Mouse (Mus musculus) limb, embryonic 15.5 days (tissue): ENCODE measurements around the gene Bmpr1a. TPM values are rescaled to one million over a fixed set of nuclear protein-coding genes. Genes with fewer than 3 reads are reported as not detected.
A peak's percentile ranks its signal among the peaks of the same experiment; 100 is the strongest.

Experiments used
- ATAC-seq: fragments of 200-750 bp; cut with Nextera tagmentation; 2 replicates; pipeline ENCODE4 v1.8.0; 2017; ENCODE audit warnings: low read depth, moderate TSS enrichment; ENCODE audit not compliant: insufficient number of reproducible peaks, low FRiP score, low TSS enrichment
- H3K27ac ChIP-seq: fragments of 300-500 bp; sonication (generic); 2 replicates; pipeline ENCODE4 v1.5.1; 2015; ENCODE audit warnings: moderate library complexity, mild to moderate bottlenecking, inconsistent platforms
- H3K27me3 ChIP-seq: fragments of 300-500 bp; sonication (generic); 2 replicates; pipeline ENCODE4 v1.6.1; 2015; ENCODE audit warnings: inconsistent platforms
- H3K36me3 ChIP-seq: fragments of 300-500 bp; sonication (generic); 2 replicates; pipeline ENCODE4 v1.6.1; 2015; ENCODE audit warnings: inconsistent platforms
- H3K4me1 ChIP-seq: fragments of 300-500 bp; sonication (generic); 2 replicates; pipeline ENCODE4 v1.6.1; 2015; ENCODE audit warnings: inconsistent platforms
- H3K4me2 ChIP-seq: fragments of 300-500 bp; sonication (generic); 2 replicates; pipeline ENCODE4 v1.6.1; 2015; ENCODE audit warnings: mild to moderate bottlenecking, inconsistent platforms
- H3K4me3 ChIP-seq: fragments of 300-500 bp; sonication (generic); 2 replicates; pipeline ENCODE4 v1.5.1; 2015; ENCODE audit warnings: mild to moderate bottlenecking, inconsistent platforms
- H3K9ac ChIP-seq: fragments of 300-500 bp; sonication (generic); 2 replicates; pipeline ENCODE4 v1.6.1; 2015; ENCODE audit warnings: inconsistent platforms
- H3K9me3 ChIP-seq: fragments of 300-500 bp; sonication (generic); 2 replicates; pipeline ENCODE4 v1.6.1; 2016; ENCODE audit warnings: inconsistent platforms
- WGBS: fragments of 180-500 bp; shearing (Covaris S2); methylation state at CpG from one replicate; pipeline ENCODE4 v1.1.7; 2015; 5-methylcytosine and 5-hydroxymethylcytosine counted together
- polyA plus RNA-seq: library from polyadenylated mRNA; unstranded; fragments of >200 nt; fragmentation: Nextera tagmentation; extraction: Ambion mirVana; gene quantifications from 2 replicates; pipeline ENCODE4 v1.2.1, GENCODE M21; 2015

Bmpr1a gene
- polyA plus RNA-seq, 1 experiment from 2014 or later = 54.8 TPM

DNA sequence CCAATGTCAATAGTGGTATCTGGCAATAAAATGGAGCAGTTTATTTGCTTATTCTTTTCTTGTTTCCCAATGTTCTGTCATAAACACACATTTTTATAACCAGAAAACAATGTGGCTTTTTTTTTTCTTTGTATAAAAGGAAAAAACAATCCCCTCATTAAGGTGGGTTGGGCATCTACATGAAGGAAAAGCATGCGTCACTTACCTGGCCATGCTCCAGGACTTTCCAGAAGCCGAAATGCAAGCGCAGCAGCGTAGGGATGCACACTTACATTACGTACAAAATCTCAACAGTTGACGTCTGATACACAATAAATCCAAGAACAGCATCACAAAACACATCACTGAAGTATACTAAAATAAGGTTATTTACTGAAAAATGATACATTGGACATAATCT, 92.4 kb downstream of the Bmpr1a start:
- no peak overlapping the region for H3K4me2 ChIP-seq
- peaks cover 67% of the 10 kb centered on the region for H3K36me3 ChIP-seq
- H3K4me3 ChIP-seq = no peak overlapping the region
- no peak for ATAC-seq
- no peaks in the 10 kb centered on the region for H3K27me3 ChIP-seq
- no peaks in the 10 kb centered on the region for H3K9me3 ChIP-seq
- H3K4me1 ChIP-seq = no peaks in the 10 kb centered on the region
- no peak overlapping the region for H3K27ac ChIP-seq
- H3K9ac ChIP-seq = no peak overlapping the region
- WGBS = 95% methylated on average over 6 of the region's 6 CpGs

DNA sequence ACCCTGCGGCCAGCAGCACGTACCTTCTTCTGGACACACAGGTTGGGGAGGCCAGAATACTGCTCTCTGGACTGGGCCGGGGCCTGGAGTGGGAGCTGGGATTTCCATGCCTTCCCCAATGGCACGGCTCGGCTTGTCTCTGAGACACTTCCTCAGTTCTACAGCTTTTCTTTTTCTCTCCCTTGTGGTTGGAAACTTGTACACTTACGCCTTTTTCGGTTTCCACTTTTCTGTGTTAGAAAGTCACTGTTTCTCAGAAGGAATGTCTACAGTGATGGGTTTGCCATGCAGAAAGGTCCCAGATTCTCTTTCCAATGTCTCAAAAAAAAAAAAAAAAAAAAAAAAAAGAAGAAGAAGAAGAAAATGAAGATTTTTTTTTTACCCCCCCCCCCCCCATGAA, 99.7 kb downstream of the Bmpr1a start:
- Histone ChIP-seq H3K36me3 (peaks cover 70% of the 10 kb centered on the region), H3K9me3 (no peaks in the 10 kb centered on the region), H3K9ac (no peak overlapping the region), H3K27me3 (no peaks in the 10 kb centered on the region), H3K4me2 (no peak overlapping the region), H3K27ac (no peak overlapping the region), H3K4me3 (no peak overlapping the region), H3K4me1 (no peaks in the 10 kb centered on the region)
- WGBS = 92% methylated on average over 7 of the region's 7 CpGs
- ATAC-seq = no peak

DNA sequence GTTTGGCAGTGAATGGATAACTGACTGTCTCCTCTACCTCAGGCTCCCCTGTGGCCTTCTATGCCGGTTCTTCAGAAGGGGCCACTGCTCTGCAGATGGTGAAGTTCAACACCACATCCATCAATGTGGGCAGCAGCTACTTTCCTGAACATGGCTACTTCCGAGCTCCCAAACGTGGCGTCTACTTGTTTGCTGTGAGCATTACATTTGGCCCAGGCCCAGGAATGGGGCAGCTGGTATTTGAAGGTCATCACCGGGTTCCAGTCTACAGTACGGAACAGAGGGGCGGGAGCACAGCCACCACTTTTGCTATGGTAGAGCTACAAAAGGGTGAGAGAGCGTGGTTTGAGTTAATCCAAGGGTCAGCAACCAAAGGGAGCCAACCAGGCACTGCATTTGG, 100.3 kb downstream of the Bmpr1a start:
- Histone ChIP-seq H3K4me1 (no peaks in the 10 kb centered on the region), H3K4me2 (no peak overlapping the region), H3K27me3 (no peaks in the 10 kb centered on the region), H3K9ac (no peak overlapping the region), H3K4me3 (no peak overlapping the region), H3K36me3 (peaks cover 72% of the 10 kb centered on the region), H3K27ac (no peak overlapping the region), H3K9me3 (no peaks in the 10 kb centered on the region)
- WGBS = 87% methylated on average over 8 of the region's 8 CpGs
- no peak for ATAC-seq

DNA sequence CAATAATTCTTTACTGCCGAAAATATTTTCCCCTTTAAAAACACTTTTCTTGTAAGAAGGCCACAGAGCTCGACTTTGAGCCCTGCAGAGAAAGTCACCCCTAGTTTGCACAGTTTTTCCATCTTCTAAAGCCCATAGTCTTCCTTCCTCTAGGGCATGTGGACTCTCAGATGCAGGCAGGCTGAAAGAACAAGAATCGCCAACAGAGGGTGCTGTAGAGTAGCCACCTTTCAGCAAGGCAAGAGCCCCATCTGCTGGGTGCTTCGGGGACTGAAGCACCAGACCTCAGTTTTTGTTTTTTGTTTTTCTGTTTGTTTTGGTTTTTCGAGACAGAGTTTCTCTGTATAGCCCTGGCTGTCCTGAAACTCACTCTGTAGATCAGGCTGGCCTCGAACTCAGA, 102.0 kb downstream of the Bmpr1a start:
- Histone ChIP-seq H3K36me3 (peaks cover 60% of the 10 kb centered on the region), H3K4me1 (no peaks in the 10 kb centered on the region), H3K27me3 (no peaks in the 10 kb centered on the region), H3K4me2 (no peak overlapping the region), H3K27ac (no peak overlapping the region), H3K9me3 (no peaks in the 10 kb centered on the region), H3K9ac (no peak overlapping the region), H3K4me3 (no peak overlapping the region)
- WGBS = 46% methylated on average over 6 of the region's 6 CpGs
- no peak for ATAC-seq

DNA sequence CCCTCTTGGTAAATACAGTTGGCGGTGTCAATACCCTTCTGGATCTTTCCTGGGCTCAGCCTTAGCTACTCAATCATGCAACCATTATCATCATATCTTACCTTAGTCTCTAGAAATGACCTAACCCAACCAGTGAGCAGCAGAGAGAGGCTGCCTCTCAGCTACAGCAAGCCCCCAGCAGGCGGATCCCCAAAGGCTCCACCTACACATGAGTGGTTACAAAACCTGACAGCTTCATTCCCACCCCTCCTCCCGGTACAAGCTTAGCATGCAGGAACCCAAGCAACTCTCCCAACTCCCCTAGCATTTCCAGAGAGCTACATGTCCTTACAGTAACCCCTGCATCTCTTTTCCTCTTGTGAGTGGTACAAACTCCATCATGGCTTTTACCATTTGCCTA, 103.1 kb downstream of the Bmpr1a start:
- ATAC-seq = no peak
- 92% methylated on average over 3 of the region's 3 CpGs for WGBS
- H3K9ac ChIP-seq = no peak overlapping the region
- H3K4me1 ChIP-seq = no peaks in the 10 kb centered on the region
- H3K4me3 ChIP-seq = no peak overlapping the region
- H3K27ac ChIP-seq = no peak overlapping the region
- no peaks in the 10 kb centered on the region for H3K9me3 ChIP-seq
- H3K27me3 ChIP-seq = no peaks in the 10 kb centered on the region
- no peak overlapping the region for H3K4me2 ChIP-seq
- peaks cover 55% of the 10 kb centered on the region for H3K36me3 ChIP-seq

DNA sequence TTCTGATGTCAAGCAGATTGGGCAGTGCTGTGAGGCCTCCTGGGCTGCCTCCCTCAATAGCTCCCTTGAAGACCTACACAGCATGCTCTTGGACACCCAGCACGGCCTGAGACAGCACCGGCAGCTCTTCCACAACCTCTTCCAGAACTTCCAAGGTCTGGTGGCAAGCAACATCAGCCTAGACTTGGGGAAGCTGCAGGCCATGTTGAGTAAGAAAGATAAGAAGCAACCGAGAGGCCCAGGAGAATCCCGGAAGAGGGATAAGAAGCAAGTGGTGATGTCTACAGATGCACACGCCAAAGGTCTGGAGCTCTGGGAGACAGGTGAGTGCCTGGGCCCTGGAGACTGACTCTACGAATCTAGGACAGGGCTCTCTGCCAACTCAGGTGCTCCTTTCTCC, 103.8 kb downstream of the Bmpr1a start:
- no peaks in the 10 kb centered on the region for H3K9me3 ChIP-seq
- H3K4me2 ChIP-seq = no peak overlapping the region
- no peak for ATAC-seq
- no peaks in the 10 kb centered on the region for H3K4me1 ChIP-seq
- H3K27me3 ChIP-seq = no peaks in the 10 kb centered on the region
- no peak overlapping the region for H3K27ac ChIP-seq
- H3K4me3 ChIP-seq = no peak overlapping the region
- H3K36me3 ChIP-seq = peaks cover 48% of the 10 kb centered on the region
- H3K9ac ChIP-seq = no peak overlapping the region
- 94% methylated on average over 6 of the region's 6 CpGs for WGBS

DNA sequence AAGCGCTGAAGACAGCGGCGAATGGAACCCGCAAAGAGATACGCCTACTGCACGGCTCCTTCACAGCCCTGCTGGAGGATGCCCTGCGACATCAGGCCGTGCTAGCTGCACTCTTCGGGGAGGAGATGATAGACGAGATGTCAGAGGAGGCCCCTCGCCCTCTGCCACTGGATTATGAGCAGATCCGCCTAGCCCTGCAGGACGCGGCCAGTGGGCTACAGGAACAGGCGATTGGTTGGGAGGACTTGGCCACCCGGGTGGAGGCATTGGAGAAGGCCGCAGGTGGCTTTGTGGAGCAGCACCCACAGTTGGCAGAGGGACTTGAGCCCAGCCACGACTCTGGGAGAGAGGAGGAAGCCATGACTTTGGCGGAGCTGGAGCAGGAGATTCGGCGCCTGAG, 104.2 kb downstream of the Bmpr1a start:
- Histone ChIP-seq H3K27me3 (no peaks in the 10 kb centered on the region), H3K4me1 (no peaks in the 10 kb centered on the region), H3K4me2 (no peak overlapping the region), H3K27ac (no peak overlapping the region), H3K9me3 (no peaks in the 10 kb centered on the region), H3K4me3 (no peak overlapping the region), H3K9ac (no peak overlapping the region), H3K36me3 (peaks cover 45% of the 10 kb centered on the region)
- no peak for ATAC-seq
- 91% methylated on average over 21 of the region's 21 CpGs for WGBS

DNA sequence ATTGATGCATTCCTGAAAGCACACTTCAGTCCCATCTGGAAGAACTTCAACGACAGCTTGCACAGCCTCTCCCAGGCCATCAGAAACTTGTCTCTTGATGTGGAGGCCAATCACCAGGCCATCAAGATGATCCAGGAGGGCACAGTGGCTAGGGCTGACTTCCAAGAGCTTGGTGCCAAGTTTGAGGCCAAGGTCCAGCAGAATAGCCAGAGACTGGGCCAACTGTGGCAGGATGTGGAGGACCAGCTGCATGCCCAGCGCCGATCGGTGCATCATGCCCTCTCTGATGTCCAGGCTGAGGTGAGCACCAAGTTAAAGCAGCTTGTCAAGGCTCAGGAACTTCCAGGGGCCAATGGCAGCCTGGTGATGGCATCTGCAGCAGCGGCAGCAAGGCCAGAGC, 105.3 kb downstream of the Bmpr1a start:
- Histone ChIP-seq H3K9me3 (no peaks in the 10 kb centered on the region), H3K4me3 (no peak overlapping the region), H3K9ac (no peak overlapping the region), H3K36me3 (peaks cover 39% of the 10 kb centered on the region), H3K27me3 (no peaks in the 10 kb centered on the region), H3K4me2 (no peak overlapping the region), H3K27ac (no peak overlapping the region), H3K4me1 (no peaks in the 10 kb centered on the region)
- 86% methylated on average over 5 of the region's 5 CpGs for WGBS
- no peak for ATAC-seq

DNA sequence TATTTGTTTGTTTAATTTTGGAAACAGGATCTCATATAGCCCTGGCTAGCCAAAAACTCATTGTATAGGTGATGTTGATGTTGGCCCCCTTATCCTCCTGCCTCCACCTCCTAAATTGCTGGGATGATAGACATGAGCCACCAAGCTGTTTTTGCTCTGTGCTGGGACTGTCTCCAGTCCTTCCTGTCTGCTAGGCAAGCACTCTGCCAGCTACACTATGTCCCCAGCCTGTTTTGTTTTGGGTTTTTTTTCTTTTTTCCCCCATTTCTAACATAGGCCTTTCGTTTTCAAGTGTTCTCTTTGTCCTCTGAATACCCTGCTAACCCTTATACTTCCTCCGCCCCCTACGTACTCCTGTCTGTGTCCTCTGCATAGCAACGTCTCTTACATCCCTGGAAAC, 109.8 kb downstream of the Bmpr1a start:
- Histone ChIP-seq H3K4me2 (no peak overlapping the region), H3K4me3 (no peak overlapping the region), H3K9me3 (no peaks in the 10 kb centered on the region), H3K27ac (no peak overlapping the region), H3K9ac (no peak overlapping the region), H3K4me1 (no peaks in the 10 kb centered on the region), H3K36me3 (0 out of 2 replicates have a peak, but pooled peaks cover 6% of the 10 kb centered on the region), H3K27me3 (no peaks in the 10 kb centered on the region)
- 85% methylated on average over 4 of the region's 4 CpGs for WGBS
- ATAC-seq = no peak

DNA sequence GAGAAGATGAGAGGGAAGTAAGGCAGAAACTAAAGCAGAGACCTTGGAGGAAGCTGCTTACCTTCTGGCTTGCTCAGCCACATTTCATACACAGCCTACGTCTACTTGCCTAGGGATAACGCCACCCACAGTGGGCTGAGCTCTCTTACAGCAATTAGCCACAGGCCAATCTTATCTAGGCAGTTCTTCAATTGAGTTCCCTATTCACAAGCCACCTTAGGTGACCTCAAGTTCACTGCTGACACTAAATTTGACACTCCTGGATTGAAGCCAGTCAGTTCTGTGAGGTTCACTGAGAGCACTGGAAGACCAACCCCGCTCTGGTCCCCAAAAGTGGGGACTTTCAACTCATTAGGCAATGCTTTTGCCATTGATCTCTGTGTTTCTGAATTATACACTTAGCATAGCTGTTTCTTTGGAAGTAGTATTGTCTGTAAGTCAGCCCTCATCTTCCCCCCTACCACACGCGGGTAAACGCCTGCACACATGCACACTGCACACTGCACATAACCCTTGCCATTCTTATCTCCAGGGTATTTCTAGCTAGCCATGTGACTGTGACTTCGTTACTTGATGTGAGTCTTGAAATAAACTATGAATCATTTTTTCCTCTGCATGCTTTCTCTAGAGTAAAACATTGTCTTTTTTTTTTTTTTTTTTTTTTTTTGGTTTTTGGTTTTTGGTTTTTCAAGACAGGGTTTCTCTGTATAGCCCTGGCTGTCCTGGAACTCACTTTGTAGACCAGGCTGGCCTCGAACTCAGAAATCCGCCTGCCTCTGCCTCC, 120.0 kb downstream of the Bmpr1a start:
- Histone ChIP-seq H3K4me2 (no peak overlapping the region), H3K36me3 (no peaks in the 10 kb centered on the region), H3K27ac (no peak overlapping the region), H3K9ac (no peak overlapping the region), H3K4me3 (no peak overlapping the region), H3K4me1 (peaks cover 12% of the 10 kb centered on the region), H3K27me3 (no peaks in the 10 kb centered on the region), H3K9me3 (no peaks in the 10 kb centered on the region)
- 93% methylated on average over 9 of the region's 9 CpGs for WGBS
- ATAC-seq = no peak

DNA sequence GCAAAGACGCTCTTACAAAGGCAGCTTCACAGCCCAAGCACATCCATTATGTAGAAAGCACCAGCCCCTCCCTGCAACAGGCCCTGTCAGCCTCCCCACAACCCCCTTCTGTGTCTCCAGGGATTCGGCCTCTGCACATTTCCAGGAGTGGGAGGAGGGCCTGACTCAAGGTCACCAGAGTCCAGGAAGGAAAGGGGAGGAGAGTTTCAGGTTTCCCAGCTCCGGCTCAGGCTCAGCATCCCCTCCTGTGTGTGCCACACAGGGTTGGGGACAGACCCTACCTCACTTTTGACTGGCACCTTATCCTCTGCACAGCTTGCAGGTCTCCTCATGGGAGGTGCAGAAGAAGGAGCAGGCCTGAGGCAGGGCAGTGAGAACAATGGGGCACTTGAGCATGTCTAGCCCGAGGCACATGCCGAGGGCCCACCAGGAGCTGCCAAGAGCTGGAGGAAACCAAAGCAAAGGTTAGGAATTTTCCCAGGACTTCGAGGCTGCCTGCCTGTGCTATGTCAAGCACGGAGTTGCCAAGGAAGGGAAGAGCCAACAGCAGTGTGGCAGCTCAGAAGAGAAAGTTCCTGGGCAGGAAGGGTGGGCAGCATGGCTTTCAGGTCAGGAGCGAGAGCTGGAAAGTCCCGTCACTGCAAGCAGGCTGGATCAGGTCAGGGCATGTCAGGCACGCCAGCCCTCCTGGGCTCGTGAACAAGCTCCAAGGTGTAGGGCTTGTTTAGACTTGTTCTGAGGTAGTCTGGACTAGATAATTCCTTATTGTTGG, 124.4 kb downstream of the Bmpr1a start:
- ATAC-seq = peak; percentile 57
- Histone ChIP-seq H3K4me2 (no peak overlapping the region), H3K27me3 (no peaks in the 10 kb centered on the region), H3K9ac (no peak overlapping the region), H3K9me3 (no peaks in the 10 kb centered on the region), H3K4me1 (peaks cover 27% of the 10 kb centered on the region), H3K4me3 (no peak overlapping the region), H3K27ac (peak overlapping the region; percentile 77), H3K36me3 (no peaks in the 10 kb centered on the region)
- WGBS = 34% methylated on average over 11 of the region's 11 CpGs

DNA sequence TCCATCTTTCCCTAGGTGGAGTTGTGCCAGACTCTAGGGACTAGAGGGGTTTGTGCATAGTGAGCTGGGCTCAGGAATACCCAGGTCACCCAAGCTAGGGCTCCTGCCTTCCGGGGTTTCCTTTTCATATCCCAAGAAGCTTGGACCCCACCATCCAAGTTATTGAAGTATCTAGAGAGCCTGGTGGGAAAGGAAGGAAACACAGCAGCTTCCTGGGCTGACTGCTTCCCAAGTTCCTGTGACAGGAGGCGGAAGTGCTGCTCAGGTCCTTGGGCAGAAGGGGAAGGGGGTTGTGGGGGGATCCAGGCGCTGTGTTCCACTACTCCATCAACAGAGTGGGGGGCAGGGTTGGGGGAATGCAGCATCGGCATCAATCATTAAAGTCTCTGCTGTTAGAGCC, 126.0 kb downstream of the Bmpr1a start:
- Histone ChIP-seq H3K9me3 (no peaks in the 10 kb centered on the region), H3K27ac (no peak overlapping the region), H3K36me3 (no peaks in the 10 kb centered on the region), H3K4me2 (no peak overlapping the region), H3K4me3 (no peak overlapping the region), H3K9ac (no peak overlapping the region), H3K4me1 (peaks cover 27% of the 10 kb centered on the region), H3K27me3 (no peaks in the 10 kb centered on the region)
- no peak for ATAC-seq
- 66% methylated on average over 4 of the region's 4 CpGs for WGBS
